Mouse (Mus musculus): ENCODE measurements around the gene Cyp2d11.

GRCm38 (mm10) chr15:82341036-82341501 lies 52.8 kb downstream of the Cyp2d11 start:
- no peak for TF ChIP-seq POLR2A (IDR thresholded peaks at IDR 0.05; ENCODE audit: borderline replicate concordance, low read depth, low read length)
- no peak for TF ChIP-seq CTCF (IDR thresholded peaks at IDR 0.05; ENCODE audit: low read depth, low read length)
